Mouse (Mus musculus): ENCODE data around the gene Gm11168.
"Not testable (repeated sequence)": the region's sequence is repeated elsewhere in the genome, so short reads cannot be mapped to it uniquely, and the experiment has no call there.

Gm11168 gene

GRCm38 (mm10) chr9:3002794-3003396 lies at the start of gene Gm11168:
Gene Gm11168 (plus strand): TSS chr9:3003346.
- DNase-seq (ENCODE audit: inconsistent ontology term), result not testable (repeated sequence)

DNA sequence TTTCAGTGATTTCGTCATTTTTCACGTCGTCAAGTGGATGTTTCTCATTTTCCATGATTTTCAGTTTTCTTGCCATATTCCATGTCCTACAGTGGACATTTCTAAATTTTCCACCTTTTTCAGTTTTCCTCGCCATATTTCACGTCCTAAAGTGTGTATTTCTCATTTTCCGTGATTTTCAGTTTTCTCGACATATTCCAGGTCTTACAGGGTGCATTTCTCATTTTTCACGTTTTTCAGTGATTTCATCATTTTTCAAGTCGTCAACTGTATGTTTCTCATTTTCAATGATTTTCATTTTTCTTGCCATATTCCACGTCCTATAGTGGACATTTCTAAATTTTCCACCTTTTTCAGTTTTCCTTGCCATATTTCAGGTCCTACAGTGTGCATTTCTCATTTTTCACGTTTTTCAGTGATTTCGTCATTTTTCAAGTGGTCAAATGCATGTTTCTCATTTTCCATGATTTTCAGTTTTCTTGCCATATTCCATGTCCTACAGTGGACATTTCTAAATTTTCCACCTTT lies 2.6 kb upstream of the Gm11168 start, which contains the start of gene Gm10722:
Gene Gm10722 (plus strand): TSS at position 478 of the 528 bp plus-strand sequence.
- DNase-seq (ENCODE audit: inconsistent ontology term), result peak; percentile 78

GRCm38 (mm10) chr9:3001006-3001405 lies 2.1 kb upstream of the Gm11168 start:
- DNase-seq (ENCODE audit: inconsistent ontology term), result not testable (repeated sequence)

DNA sequence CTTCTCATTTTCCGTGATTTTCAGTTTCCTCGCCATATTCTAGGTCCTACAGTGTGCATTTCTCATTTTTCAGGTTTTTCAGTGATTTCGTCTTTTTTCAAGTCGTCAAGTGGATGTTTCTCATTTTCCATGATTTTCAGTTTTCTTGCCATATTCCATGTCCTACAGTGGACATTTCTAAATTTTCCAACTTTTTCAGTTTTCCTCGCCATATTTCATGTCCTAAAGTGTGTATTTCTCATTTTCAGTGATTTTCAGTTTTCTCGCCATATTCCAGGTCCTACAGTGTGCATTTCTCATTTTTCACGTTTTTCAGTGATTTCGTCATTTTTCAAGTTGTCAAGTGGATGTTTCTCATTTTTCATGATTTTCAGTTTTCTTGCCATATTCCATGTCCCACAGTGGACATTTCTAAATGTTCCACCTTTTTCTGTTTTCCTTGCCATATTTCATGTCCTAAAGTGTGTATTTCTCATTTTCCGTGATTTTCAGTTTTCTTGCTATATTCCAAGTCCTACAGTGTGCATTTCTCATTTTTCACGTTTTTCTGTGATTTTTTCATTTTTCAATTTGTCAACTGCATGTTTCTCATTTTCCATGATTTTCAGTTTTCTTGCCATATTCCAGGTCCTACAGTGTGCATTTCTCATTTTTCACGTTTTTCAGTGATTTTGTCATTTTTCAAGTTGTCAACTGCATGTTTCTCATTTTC lies 1.0 kb upstream of the Gm11168 start:
- DNase-seq (ENCODE audit: inconsistent ontology term), result peak; percentile 74

- DNase-seq (ENCODE audit: inconsistent ontology term), result not testable (repeated sequence)
These were observed 3.0 kb downstream of the Gm11168 start for GRCm38 (mm10) chr9:3006179-3006578.

DNA sequence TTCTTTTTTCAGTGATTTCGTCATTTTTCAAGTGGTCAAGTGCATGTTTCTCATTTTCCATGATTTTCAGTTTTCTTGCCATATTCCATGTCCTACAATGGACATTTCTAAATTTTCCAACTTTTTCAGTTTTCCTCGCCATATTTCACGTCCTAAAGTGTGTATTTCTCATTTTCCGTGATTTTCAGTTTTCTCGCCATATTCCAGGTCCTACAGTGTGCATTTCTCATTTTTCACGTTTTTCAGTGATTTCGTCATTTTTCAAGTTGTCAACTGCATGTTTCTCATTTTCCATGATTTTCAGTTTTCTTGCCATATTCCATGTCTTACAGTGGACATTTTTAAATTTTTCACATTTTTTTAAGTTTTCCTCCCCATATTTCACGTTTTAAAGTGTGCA lies 3.5 kb downstream of the Gm11168 start:
- not testable (repeated sequence) for DNase-seq (ENCODE audit: inconsistent ontology term)

DNA sequence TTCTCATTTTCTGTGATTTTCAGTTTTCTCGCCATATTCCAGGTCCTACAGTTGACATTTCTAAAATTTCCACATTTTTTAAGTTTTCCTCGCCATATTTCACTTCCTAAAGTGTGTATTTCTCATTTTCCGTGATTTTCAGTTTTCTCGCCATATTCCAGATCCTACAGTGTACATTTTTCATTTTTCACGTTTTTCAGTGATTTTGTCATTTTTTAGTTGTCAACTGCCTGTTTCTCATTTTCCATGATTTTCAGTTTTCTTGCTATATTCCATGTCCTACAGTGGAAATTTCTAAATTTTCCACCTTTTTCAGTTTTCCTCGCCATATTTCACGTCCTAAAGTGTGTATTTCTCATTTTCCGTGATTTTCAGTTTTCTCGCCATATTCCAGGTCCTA lies 4.1 kb downstream of the Gm11168 start:
- peak; percentile 43 for DNase-seq (ENCODE audit: inconsistent ontology term)

GRCm38 (mm10) chr9:3009331-3009730 lies 6.2 kb downstream of the Gm11168 start:
- DNase-seq (ENCODE audit: inconsistent ontology term), result not testable (repeated sequence)

DNA sequence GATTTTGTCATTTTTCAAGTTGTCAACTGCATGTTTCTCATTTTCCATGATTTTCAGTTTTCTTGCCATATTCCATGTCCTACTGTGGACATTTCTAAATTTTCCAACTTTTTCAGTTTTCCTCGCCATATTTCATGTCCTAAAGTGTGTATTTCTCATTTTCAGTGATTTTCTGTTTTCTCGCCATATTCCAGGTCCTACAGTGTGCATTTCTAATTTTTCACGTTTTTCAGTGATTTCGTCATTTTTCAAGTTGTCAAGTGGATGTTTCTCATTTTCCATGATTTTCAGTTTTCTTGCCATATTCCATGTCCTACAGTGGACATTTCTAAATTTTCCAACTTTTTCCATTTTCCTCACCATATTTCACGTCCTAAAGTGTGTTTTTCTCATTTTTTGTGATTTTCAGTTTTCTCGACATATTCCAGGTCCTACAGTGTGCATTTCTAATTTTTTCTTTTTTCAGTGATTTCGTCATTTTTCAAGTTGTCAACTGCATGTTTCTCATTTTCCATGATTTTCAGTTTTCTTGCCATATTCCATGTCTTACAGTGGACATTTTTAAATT lies 9.0 kb downstream of the Gm11168 start:
- DNase-seq (ENCODE audit: inconsistent ontology term), result not testable (repeated sequence)

DNA sequence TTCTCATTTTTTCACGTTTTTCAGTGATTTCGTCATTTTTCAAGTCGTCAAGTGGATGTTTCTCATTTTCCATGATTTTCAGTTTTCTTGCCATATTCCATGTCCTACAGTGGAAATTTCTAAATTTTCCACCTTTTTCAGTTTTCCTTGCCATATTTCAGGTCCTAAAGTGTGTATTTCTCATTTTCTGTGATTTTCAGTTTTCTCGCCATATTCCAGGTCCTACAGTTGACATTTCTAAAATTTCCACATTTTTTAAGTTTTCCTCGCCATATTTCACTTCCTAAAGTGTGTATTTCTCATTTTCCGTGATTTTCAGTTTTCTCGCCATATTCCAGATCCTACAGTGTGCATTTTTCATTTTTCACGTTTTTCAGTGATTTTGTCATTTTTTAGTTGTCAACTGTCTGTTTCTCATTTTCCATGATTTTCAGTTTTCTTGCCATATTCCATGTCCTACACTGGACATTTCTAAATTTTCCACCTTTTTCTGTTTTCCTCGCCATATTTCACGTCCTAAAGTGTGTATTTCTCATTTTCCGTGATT lies 9.7 kb downstream of the Gm11168 start, which contains the start of gene Gm10721:
Gene Gm10721 (plus strand): TSS at position 408 of the 547 bp plus-strand sequence.
- not testable (repeated sequence) for DNase-seq (ENCODE audit: inconsistent ontology term)

DNA sequence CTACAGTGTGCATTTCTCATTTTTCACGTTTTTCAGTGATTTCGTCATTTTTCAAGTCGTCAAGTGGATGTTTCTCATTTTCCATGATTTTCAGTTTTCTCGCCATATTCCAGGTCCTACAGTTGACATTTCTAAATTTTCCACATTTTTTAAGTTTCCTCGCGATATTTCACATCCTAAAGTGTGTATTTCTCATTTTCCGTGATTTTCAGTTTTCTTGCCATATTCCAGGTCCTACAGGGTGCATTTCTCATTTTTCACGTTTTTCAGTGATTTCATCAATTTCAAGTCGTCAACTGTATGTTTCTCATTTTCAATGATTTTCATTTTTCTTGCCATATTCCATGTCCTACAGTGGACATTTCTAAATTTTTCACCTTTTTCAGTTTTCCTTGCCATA lies 12.2 kb downstream of the Gm11168 start, which contains the start of gene Gm10720:
Gene Gm10720 (plus strand): TSS at position 301 of the 400 bp plus-strand sequence.
- DNase-seq (ENCODE audit: inconsistent ontology term), result not testable (repeated sequence)

DNA sequence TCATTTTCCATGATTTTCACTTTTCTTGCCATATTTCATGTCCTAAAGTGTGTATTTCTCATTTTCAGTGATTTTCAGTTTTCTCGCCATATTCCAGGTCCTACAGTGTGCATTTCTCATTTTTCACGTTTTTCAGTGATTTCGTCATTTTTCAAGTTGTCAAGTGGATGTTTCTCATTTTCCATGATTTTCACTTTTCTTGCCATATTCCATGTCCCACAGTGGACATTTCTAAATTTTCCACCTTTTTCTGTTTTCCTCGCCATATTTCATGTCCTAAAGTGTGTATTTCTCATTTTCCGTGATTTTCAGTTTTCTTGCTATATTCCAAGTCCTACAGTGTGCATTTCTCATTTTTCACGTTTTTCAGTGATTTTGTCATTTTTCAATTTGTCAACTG lies 12.8 kb downstream of the Gm11168 start:
- DNase-seq (ENCODE audit: inconsistent ontology term), result not testable (repeated sequence)

- DNase-seq (ENCODE audit: inconsistent ontology term), result not testable (repeated sequence)
These were observed 14.0 kb downstream of the Gm11168 start, which contains the start of gene Gm10719 for GRCm38 (mm10) chr9:3017108-3017507. Gene Gm10719 (plus strand): TSS chr9:3017408.

DNA sequence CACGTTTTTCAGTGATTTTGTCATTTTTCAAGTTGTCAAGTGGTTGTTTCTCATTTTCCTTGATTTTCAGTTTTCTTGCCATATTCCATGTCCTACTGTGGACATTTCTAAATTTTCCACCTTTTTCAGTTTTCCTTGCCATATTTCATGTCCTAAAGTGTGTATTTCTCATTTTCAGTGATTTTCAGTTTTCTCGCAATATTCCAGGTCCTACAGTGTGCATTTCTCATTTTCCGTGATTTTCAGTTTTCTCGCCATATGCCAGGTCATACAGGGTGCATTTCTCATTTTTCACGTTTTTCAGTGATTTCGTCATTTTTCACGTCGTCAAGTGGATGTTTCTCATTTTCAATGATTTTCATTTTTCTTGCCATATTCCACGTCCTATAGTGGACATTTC lies 15.8 kb downstream of the Gm11168 start:
- DNase-seq (ENCODE audit: inconsistent ontology term), result not testable (repeated sequence)

- not testable (repeated sequence) for DNase-seq (ENCODE audit: inconsistent ontology term)
These were observed 16.9 kb downstream of the Gm11168 start for GRCm38 (mm10) chr9:3019835-3020727.

GRCm38 (mm10) chr9:3022316-3023008 lies 19.3 kb downstream of the Gm11168 start:
- DNase-seq (ENCODE audit: inconsistent ontology term), result peak; percentile 55

DNA sequence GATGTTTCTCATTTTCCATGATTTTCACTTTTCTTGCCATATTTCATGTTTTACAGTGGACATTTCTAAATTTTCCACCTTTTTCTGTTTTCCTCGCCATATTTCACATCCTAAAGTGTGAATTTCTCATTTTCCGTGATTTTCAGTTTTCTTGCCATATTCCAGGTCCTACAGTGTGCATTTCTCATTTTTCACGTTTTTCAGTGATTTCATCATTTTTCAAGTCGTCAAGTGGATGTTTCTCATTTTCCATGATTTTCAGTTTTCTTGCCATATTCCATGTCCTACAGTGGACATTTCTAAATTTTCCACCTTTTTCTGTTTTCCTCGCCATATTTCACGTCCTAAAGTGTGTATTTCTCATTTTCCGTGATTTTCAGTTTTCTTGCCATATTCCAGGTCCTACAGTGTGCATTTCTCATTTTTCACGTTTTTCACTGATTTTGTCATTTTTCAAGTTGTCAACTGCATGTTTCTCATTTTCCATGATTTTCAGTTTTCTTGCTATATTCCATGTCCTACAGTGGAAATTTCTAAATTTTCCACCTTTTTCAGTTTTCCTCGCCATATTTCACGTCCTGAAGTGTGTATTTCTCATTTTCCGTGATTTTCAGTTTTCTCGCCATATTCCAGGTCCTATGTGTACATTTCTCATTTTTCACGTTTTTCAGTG lies 20.3 kb downstream of the Gm11168 start, which contains the start of gene Gm10718:
Gene Gm10718 (plus strand): TSS at position 236 of the 673 bp plus-strand sequence.
- not testable (repeated sequence) for DNase-seq (ENCODE audit: inconsistent ontology term)

GRCm38 (mm10) chr9:3023985-3024648 lies 21.0 kb downstream of the Gm11168 start:
- not testable (repeated sequence) for DNase-seq (ENCODE audit: inconsistent ontology term)

DNA sequence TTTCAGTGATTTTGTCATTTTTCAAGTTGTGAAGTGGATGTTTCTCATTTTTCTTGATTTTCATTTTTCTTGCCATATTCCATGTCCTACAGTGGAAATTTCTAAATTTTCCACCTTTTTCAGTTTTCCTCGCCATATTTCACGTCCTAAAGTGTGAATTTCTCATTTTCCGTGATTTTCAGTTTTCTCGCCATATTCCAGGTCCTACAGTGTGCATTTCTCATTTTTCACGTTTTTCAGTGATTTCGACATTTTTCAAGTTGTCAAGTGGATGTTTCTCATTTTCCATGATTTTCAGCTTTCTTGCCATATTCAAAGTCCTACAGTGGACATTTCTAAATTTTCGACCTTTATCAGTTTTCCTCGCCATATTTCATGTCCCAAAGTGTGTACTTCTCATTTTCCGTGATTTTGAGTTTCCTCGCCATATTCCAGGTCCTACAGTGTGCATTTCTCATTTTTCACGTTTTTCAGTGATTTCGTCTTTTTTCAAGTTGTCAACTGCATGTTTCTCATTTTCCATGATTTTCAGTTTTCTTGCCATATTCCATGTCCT lies 21.8 kb downstream of the Gm11168 start, which contains the start of gene Gm10717:
Gene Gm10717 (plus strand): TSS at position 506 of the 556 bp plus-strand sequence.
- not testable (repeated sequence) for DNase-seq (ENCODE audit: inconsistent ontology term)
